Mouse (Mus musculus) CH12.LX (cell line): ENCODE measurements around the gene Stag1. TPM values are rescaled to one million over a fixed set of nuclear protein-coding genes. Genes with fewer than 3 reads are reported as not detected.

ENCODE experiments used
- DNase-seq: peaks from one replicate; pipeline ENCODE4 v3.0.0-alpha.2; 2013; ENCODE audit errors: extremely low read depth
- H3K27ac ChIP-seq: 2 replicates; pipeline ENCODE4 v1.5.1; 2012; ENCODE audit warnings: low read depth, mild to moderate bottlenecking, control low read depth, moderate library complexity; ENCODE audit not compliant: insufficient read depth
- H3K27me3 ChIP-seq: replicated peaks from 2 replicates; pipeline ENCODE3; 2012; ENCODE audit warnings: inconsistent platforms
- H3K36me3 ChIP-seq, 2 experiments: replicated peaks in 1 of 2; 2 replicates each; pipeline versions ENCODE3 to v1.6.1; 2012; ENCODE audit warnings: inconsistent platforms in 1 of 2, low read length in 1 of 2, mild to moderate bottlenecking in 1 of 2, mixed read lengths in 1 of 2, moderate library complexity in 1 of 2; ENCODE audit not compliant: control insufficient read depth in 1 of 2, insufficient read depth in 1 of 2
- H3K4me1 ChIP-seq, 2 experiments: 2 replicates each; pipeline ENCODE4 v1.6.1; 2012; ENCODE audit warnings: inconsistent platforms in 1 of 2, moderate library complexity in 1 of 2; ENCODE audit not compliant: insufficient read depth in 2 of 2, control insufficient read depth in 1 of 2
- H3K4me2 ChIP-seq: 2 replicates; pipeline ENCODE4 v1.6.1; 2012; ENCODE audit warnings: low read depth, mild to moderate bottlenecking, control low read depth; ENCODE audit not compliant: poor library complexity, insufficient read depth, severe bottlenecking
- H3K4me3 ChIP-seq, 3 experiments: fragments of 150-350 bp in 1 of 3; sonication (generic) in 1 of 3; replicated peaks in 1 of 3; 2 replicates each; pipeline versions ENCODE3 to v1.5.1; 2011 to 2012; ENCODE audit warnings: low read depth in 2 of 3, low read length in 2 of 3, mild to moderate bottlenecking in 2 of 3, moderate library complexity in 2 of 3, control low read depth in 1 of 3, improper control_type of control experiment in 1 of 3, inconsistent platforms in 1 of 3, mixed read lengths in 1 of 3; ENCODE audit not compliant: poor library complexity in 1 of 3
- H3K79me2 ChIP-seq: replicated peaks from 2 replicates; pipeline ENCODE4 v1.6.1; 2012; ENCODE audit warnings: mild to moderate bottlenecking, moderate library complexity; ENCODE audit not compliant: control insufficient read depth, poor library complexity, insufficient read depth, severe bottlenecking; ENCODE audit errors: extremely low read depth
- H3K9ac ChIP-seq: 2 replicates; pipeline ENCODE4 v1.6.1; 2012; ENCODE audit warnings: low read depth, mild to moderate bottlenecking, control low read depth, moderate library complexity; ENCODE audit not compliant: insufficient read depth
- H3K9me3 ChIP-seq: replicated peaks from 2 replicates; pipeline ENCODE3; 2012; ENCODE audit warnings: low read length, inconsistent platforms, mixed read lengths
- BHLHE40 ChIP-seq: IDR thresholded peaks from 2 replicates; pipeline ENCODE4 v1.6.1; 2011; ENCODE audit warnings: mild to moderate bottlenecking, low read depth, low read length, improper control_type of control experiment
- CHD1 ChIP-seq: IDR thresholded peaks from 2 replicates; pipeline ENCODE4 v1.6.1; 2012; ENCODE audit warnings: low read depth, low read length, improper control_type of control experiment, inconsistent platforms
- CHD2 ChIP-seq: IDR thresholded peaks from 2 replicates; pipeline ENCODE4 v1.6.1; 2011; ENCODE audit warnings: low read length, improper control_type of control experiment
- CTCF ChIP-seq, 2 experiments: IDR thresholded peaks in 1 of 2; conservative IDR thresholded peaks in 1 of 2; 2 replicates each; pipeline ENCODE4 v1.5.1; 2011 to 2012; ENCODE audit warnings: low read depth in 2 of 2, low read length in 2 of 2, improper control_type of control experiment in 1 of 2, inconsistent platforms in 1 of 2, mild to moderate bottlenecking in 1 of 2, moderate library complexity in 1 of 2
- E2F4 ChIP-seq: IDR thresholded peaks from 2 replicates; pipeline ENCODE4 v1.6.1; 2011; ENCODE audit warnings: low read depth, low read length, improper control_type of control experiment; ENCODE audit not compliant: insufficient replicate concordance
- ELF1 ChIP-seq: IDR thresholded peaks from 2 replicates; pipeline ENCODE4 v1.6.1; 2014; ENCODE audit warnings: low read depth, mild to moderate bottlenecking, inconsistent platforms, low read length, improper control_type of control experiment
- MAZ ChIP-seq: IDR thresholded peaks from 2 replicates; pipeline ENCODE4 v1.6.1; 2012; ENCODE audit warnings: low read depth, mild to moderate bottlenecking, inconsistent platforms, low read length, improper control_type of control experiment, moderate library complexity
- MYC ChIP-seq: IDR thresholded peaks from 2 replicates; pipeline ENCODE4 v1.6.1; 2011; ENCODE audit warnings: low read depth, mild to moderate bottlenecking, improper control_type of control experiment, low read length
- NELFE ChIP-seq: IDR thresholded peaks from 2 replicates; pipeline ENCODE4 v1.6.1; 2011; ENCODE audit warnings: low read depth, low read length, improper control_type of control experiment
- POLR2AphosphoS2 ChIP-seq: IDR thresholded peaks from 2 replicates; pipeline ENCODE4 v1.6.1; 2011; ENCODE audit warnings: low read depth, low read length, improper control_type of control experiment
- RAD21 ChIP-seq: IDR thresholded peaks from 2 replicates; pipeline ENCODE4 v1.6.1; 2011; ENCODE audit warnings: low read depth, mild to moderate bottlenecking, low read length, improper control_type of control experiment, moderate library complexity
- SIN3A ChIP-seq: IDR thresholded peaks from 2 replicates; pipeline ENCODE4 v1.6.1; 2012; ENCODE audit warnings: low read length, improper control_type of control experiment, inconsistent platforms
- SMC3 ChIP-seq: IDR thresholded peaks from 2 replicates; pipeline ENCODE4 v1.6.1; 2011; ENCODE audit warnings: low read depth, low read length, improper control_type of control experiment
- TBP ChIP-seq: conservative IDR thresholded peaks from 2 replicates; pipeline ENCODE4 v1.6.1; 2011; ENCODE audit warnings: low read depth, low read length, improper control_type of control experiment
- TCF12 ChIP-seq: IDR thresholded peaks from 2 replicates; pipeline ENCODE4 v1.6.1; 2014; ENCODE audit warnings: low read depth, mild to moderate bottlenecking, inconsistent platforms, low read length, improper control_type of control experiment
- USF1 ChIP-seq: IDR thresholded peaks from 2 replicates; pipeline ENCODE4 v1.6.1; 2014; ENCODE audit warnings: low read depth, mild to moderate bottlenecking, inconsistent platforms, low read length, improper control_type of control experiment
- ZNF384 ChIP-seq: IDR thresholded peaks from 2 replicates; pipeline ENCODE4 v1.6.1; 2012; ENCODE audit warnings: low read depth, low read length, improper control_type of control experiment, inconsistent platforms
- dilution Hi-C: fragments of 300-500 bp; cut with MboI; formaldehyde crosslinking; loops from 2 replicates; pipeline ENCODE4 v1.14.3; 2020; ENCODE audit warnings: low sequenced_read_pairs; ENCODE audit not compliant: extremely low pct_unique_long_range_greater_than_20kb, extremely low pct_ligation_motif_present
- in situ Hi-C: fragments of 300-500 bp; cut with MboI; formaldehyde crosslinking; loops from 3 replicates; pipeline ENCODE4 v1.14.3; 2019; ENCODE audit warnings: low sequenced_read_pairs, low pct_ligation_motif_present, low pct_unique_long_range_greater_than_20kb, mixed read lengths
- polyA plus RNA-seq: library from polyadenylated mRNA; unstranded; fragments of >175 nt; gene quantifications from 2 replicates; pipeline ENCODE4 v1.2.1, GENCODE M21; 2012; ENCODE audit warnings: low read depth; ENCODE audit not compliant: insufficient read length
- total RNA-seq, 2 experiments: library from RNA; depleted of rRNA; stranded (reverse); fragments of 300-350 nt in 1 of 2; fragments of >200 nt in 1 of 2; gene quantifications; 2 replicates each; pipeline ENCODE4 v1.2.3; 2012 to 2014

Gene Stag1
- total and polyA plus RNA-seq, 3 experiments = 24.5 to 45.9 (median 33.7) TPM

GRCm38 (mm10) chr9:100569798-100570625, 27.6 kb upstream of the Stag1 start:
- no peak for DNase-seq
- no peaks in the 10 kb centered on the region for H3K4me1 ChIP-seq
- no peak overlapping the region for H3K4me2 ChIP-seq
- in situ Hi-C loops = no loop called here
- TF ChIP-seq TBP (no peak), TCF12 (no peak), CTCF (conservative IDR thresholded peaks at IDR 0.05 in 1 of 2, IDR thresholded peaks at IDR 0.05 in 1 of 2; ENCODE audit: low read depth in 2 of 2, low read length in 2 of 2) (no peak), BHLHE40 (no peak), MYC (no peak), ZNF384 (no peak), USF1 (no peak), SIN3A (no peak)
- H3K9ac ChIP-seq = no peak overlapping the region
- no peak overlapping the region for H3K4me3 ChIP-seq
- H3K27me3 ChIP-seq = no peaks in the 10 kb centered on the region
- no peaks in the 10 kb centered on the region for H3K79me2 ChIP-seq
- no peak overlapping the region for H3K27ac ChIP-seq
- dilution Hi-C loops = no loop called here
- peaks cover 5% of the 10 kb centered on the region for H3K9me3 ChIP-seq
- H3K36me3 ChIP-seq = no peaks in the 10 kb centered on the region

GRCm38 (mm10) chr9:100570626-100571233, 26.9 kb upstream of the Stag1 start, which contains the start of gene Slc35g2:
Gene Slc35g2, minus strand, starts transcription at chr9:100571090.
- H3K4me2 ChIP-seq = no peak within 1 kb of the TSS
- dilution Hi-C loops = no loop called here

GRCm38 (mm10) chr9:100571511-100571910, 26.1 kb upstream of the Stag1 start:
- H3K36me3 ChIP-seq = no peaks in the 10 kb centered on the region
- no peak overlapping the region for H3K27ac ChIP-seq
- no peaks in the 10 kb centered on the region for H3K79me2 ChIP-seq
- H3K9me3 ChIP-seq = peaks cover 5% of the 10 kb centered on the region
- no peak overlapping the region for H3K4me3 ChIP-seq
- DNase-seq = no peak
- H3K27me3 ChIP-seq = no peaks in the 10 kb centered on the region
- no peak overlapping the region for H3K9ac ChIP-seq
- dilution Hi-C loops = no loop called here
- no peak overlapping the region for H3K4me2 ChIP-seq
- TF ChIP-seq CHD2 = no peak
- no peak for TF ChIP-seq MAZ
- TF ChIP-seq CHD1 = no peak
- TF ChIP-seq RAD21 = no peak
- no peaks in the 10 kb centered on the region for H3K4me1 ChIP-seq
- in situ Hi-C loops = no loop called here

More at GRCm38 (mm10) chr9:100570626-100571233, 26.9 kb upstream of the Stag1 start, which contains the start of gene Slc35g2:
- in situ Hi-C loops = no loop called here
- Histone ChIP-seq H3K9ac (no peak within 1 kb of the TSS), H3K36me3 (no peaks in the 10 kb centered on the region), H3K79me2 (no peaks in the 10 kb centered on the region), H3K4me1 (no peaks in the 10 kb centered on the region), H3K4me3 (no peak within 1 kb of the TSS), H3K9me3 (peaks cover 5% of the 10 kb centered on the region), H3K27ac (no peak within 1 kb of the TSS), H3K27me3 (no peaks in the 10 kb centered on the region)
- no peak for DNase-seq
- TF ChIP-seq SMC3 (no peak), POLR2AphosphoS2 (no peak), SIN3A (no peak), E2F4 (no peak), NELFE (no peak), ELF1 (no peak)
